ENCODE assay signal across 7 mouse cellular contexts in the genomic region with DNA sequence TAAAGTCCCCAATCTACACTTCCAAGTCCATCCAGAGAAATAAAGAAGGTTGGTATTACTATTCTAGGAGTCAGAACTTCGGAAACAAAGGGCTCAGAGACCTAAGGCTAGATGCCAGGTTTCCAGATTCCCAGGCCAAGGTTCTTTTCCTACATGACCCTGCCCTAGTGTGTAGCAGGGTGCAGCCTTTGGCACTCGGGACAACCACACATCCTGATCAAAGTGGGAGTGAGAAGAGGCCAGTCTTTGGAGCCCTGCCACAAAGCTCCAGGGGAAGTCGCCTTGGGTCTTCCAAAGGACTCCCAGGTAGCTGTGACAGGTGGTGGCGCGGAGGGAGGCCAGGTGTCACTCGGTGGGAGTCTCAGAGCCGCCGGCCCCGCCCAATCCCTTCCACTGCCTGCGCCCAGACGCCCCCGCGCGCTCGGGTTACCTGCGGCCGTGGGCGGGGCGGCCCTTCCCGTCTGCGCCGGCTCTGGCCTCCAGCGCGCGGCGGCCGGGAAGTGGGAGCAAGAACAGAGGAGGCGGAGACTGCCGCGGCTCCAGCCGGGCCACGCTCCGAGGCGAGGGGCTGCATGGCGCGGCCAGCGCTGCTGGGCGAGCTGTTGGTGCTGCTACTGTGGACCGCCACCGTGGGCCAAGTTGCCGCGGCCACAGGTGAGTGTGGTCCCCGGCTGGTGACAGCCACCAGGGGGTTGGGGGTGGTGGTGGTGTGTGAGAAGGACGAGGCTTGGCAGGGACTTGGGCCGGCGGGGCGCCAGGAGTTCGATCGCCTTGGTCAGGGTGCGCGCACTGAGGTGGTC. TPM values are rescaled to one million over a fixed set of nuclear protein-coding genes. Genes with fewer than 3 reads are reported as not detected.
A peak's percentile ranks its signal among the peaks of the same experiment; 100 is the strongest.
DNase-seq lines count a peak whose midpoint lies in the region; ATAC-seq and TF ChIP-seq lines count a peak whose summit lies in the region.

A gene (plus strand): TSS at position 489 of the 800 bp plus-strand sequence.

- no peaks in the 10 kb centered on the region for H3K9me3 ChIP-seq in hindbrain, embryonic 15.5 days
- H3K9me3 ChIP-seq in limb, embryonic 14.5 days (ENCODE audit: control insufficient read depth, low read length) = no peaks in the 10 kb centered on the region
- H3K9me3 ChIP-seq in midbrain, embryonic 13.5 days = no peaks in the 10 kb centered on the region
- H3K9me3 ChIP-seq in stomach, embryonic 15.5 days = no peaks in the 10 kb centered on the region

- H3K27me3 ChIP-seq in hindbrain, embryonic 15.5 days = no peaks in the 10 kb centered on the region
- H3K27me3 ChIP-seq in limb, embryonic 14.5 days (ENCODE audit: control insufficient read depth, insufficient read depth, low read length) = no peaks in the 10 kb centered on the region
- 0 out of 2 replicates have a peak, but pooled peaks cover 7% of the 10 kb centered on the region for H3K27me3 ChIP-seq in midbrain, embryonic 13.5 days
- no peaks in the 10 kb centered on the region for H3K27me3 ChIP-seq in stomach, embryonic 15.5 days (replicated peaks)

- no peaks in the 10 kb centered on the region for H3K4me1 ChIP-seq in hindbrain, embryonic 15.5 days (replicated peaks)
- H3K4me1 ChIP-seq in limb, embryonic 14.5 days (ENCODE audit: control insufficient read depth, insufficient read depth, low read length) = no peaks in the 10 kb centered on the region
- no peaks in the 10 kb centered on the region for H3K4me1 ChIP-seq in midbrain, embryonic 13.5 days (replicated peaks)
- H3K4me1 ChIP-seq in stomach, embryonic 15.5 days = no peaks in the 10 kb centered on the region

- ATAC-seq in hindbrain, embryonic 15.5 days (ENCODE audit: low FRiP score, low read depth) = peak; percentile 79; the same call in 1 of the 2 replicates
- peak; percentile 67; the same call in 1 of the 2 replicates for ATAC-seq in limb, embryonic 14.5 days (ENCODE audit: low FRiP score, low read depth)
- peak; percentile 88 for ATAC-seq in midbrain, embryonic 13.5 days
- ATAC-seq in stomach, embryonic 15.5 days (ENCODE audit: insufficient read depth, low FRiP score, low read depth) = peak; percentile 87

- 0 out of 2 replicates have a peak, but pooled peaks have one; percentile 12 for TF ChIP-seq POLR2A in limb, embryonic 14.5 days (IDR thresholded peaks at IDR 0.05; ENCODE audit: borderline replicate concordance, extremely low read depth, insufficient read depth, insufficient read length)

- 19% methylated on average over 50 of the region's 51 CpGs for WGBS in hindbrain, embryonic 15.5 days
- 18% methylated on average over 29 of the region's 51 CpGs for WGBS in limb, embryonic 14.5 days
- 32% methylated on average over 50 of the region's 51 CpGs for WGBS in midbrain, embryonic 13.5 days
- WGBS in stomach, embryonic 15.5 days = 12% methylated on average over 51 of the region's 51 CpGs

- H3K4me3 ChIP-seq in hindbrain, embryonic 15.5 days = peak within 1 kb of the TSS; percentile 53
- H3K4me3 ChIP-seq in limb, embryonic 14.5 days (replicated peaks; ENCODE audit: low read length) = peak within 1 kb of the TSS; percentile 49
- peak within 1 kb of the TSS; percentile 49 for H3K4me3 ChIP-seq in midbrain, embryonic 13.5 days (replicated peaks)
- peak within 1 kb of the TSS; percentile 55 for H3K4me3 ChIP-seq in stomach, embryonic 15.5 days (replicated peaks)

- H3K36me3 ChIP-seq in hindbrain, embryonic 15.5 days = no peaks in the 10 kb centered on the region
- no peaks in the 10 kb centered on the region for H3K36me3 ChIP-seq in limb, embryonic 14.5 days (ENCODE audit: control insufficient read depth, insufficient read depth, low read length)
- no peaks in the 10 kb centered on the region for H3K36me3 ChIP-seq in midbrain, embryonic 13.5 days
- no peaks in the 10 kb centered on the region for H3K36me3 ChIP-seq in stomach, embryonic 15.5 days

- no peak within 1 kb of the TSS for H3K27ac ChIP-seq in hindbrain, embryonic 15.5 days (replicated peaks)
- H3K27ac ChIP-seq in limb, embryonic 14.5 days (replicated peaks; ENCODE audit: low read depth, low read length) = no peak within 1 kb of the TSS
- no peak within 1 kb of the TSS for H3K27ac ChIP-seq in midbrain, embryonic 13.5 days
- no peak within 1 kb of the TSS for H3K27ac ChIP-seq in stomach, embryonic 15.5 days

- peak within 1 kb of the TSS; percentile 82 for H3K4me2 ChIP-seq in hindbrain, embryonic 15.5 days
- H3K4me2 ChIP-seq in limb, embryonic 14.5 days (replicated peaks; ENCODE audit: low read depth, low read length, severe bottlenecking) = peak within 1 kb of the TSS; percentile 60
- H3K4me2 ChIP-seq in midbrain, embryonic 13.5 days (replicated peaks) = peak within 1 kb of the TSS; percentile 80
- peak within 1 kb of the TSS; percentile 66 for H3K4me2 ChIP-seq in stomach, embryonic 15.5 days

- H3K9ac ChIP-seq in hindbrain, embryonic 15.5 days = peak within 1 kb of the TSS; percentile 40
- H3K9ac ChIP-seq in limb, embryonic 14.5 days (ENCODE audit: low read depth, low read length, severe bottlenecking) = peak within 1 kb of the TSS; percentile 53
- H3K9ac ChIP-seq in midbrain, embryonic 13.5 days (replicated peaks) = peak within 1 kb of the TSS; percentile 59
- H3K9ac ChIP-seq in stomach, embryonic 15.5 days = peak within 1 kb of the TSS; percentile 37; the same call in 1 of the 2 replicates

- peak; percentile 16 to 66 for DNase-seq in adrenal gland, adult (ENCODE audit: inconsistent age in 2 of 2, low spot score in 1 of 2)
- peak; percentile 38 to 53 for DNase-seq in cerebellum, postnatal 10 days
- DNase-seq in gastrocnemius, postnatal 10 days = peak; percentile 27
- no peak for DNase-seq in limb, embryonic 14.5 days (ENCODE audit: low spot score)

RNA-seq across cellular contexts. Expression of the gene that starts here (rescaled TPM):
- total RNA-seq in gastrocnemius, postnatal 10 days (2021) = 1 to 10 TPM; 7.3 to 8.0 TPM
- 6.1 and 7.8 TPM in 2 replicates for polyA plus RNA-seq in hindbrain, embryonic 15.5 days (2015; fragmentation: Nextera tagmentation; extraction: Ambion mirVana)
- 6.0 and 6.1 TPM in 2 replicates for polyA plus RNA-seq in limb, embryonic 14.5 days (2012; rRNA removed)
- 15.5 and 16.5 TPM in 2 replicates for polyA plus RNA-seq in limb, embryonic 14.5 days (2014; fragmentation: Nextera tagmentation; extraction: Ambion mirVana)
- 3.9 and 4.7 TPM in 2 replicates for polyA plus RNA-seq in midbrain, embryonic 13.5 days (2015; fragmentation: Nextera tagmentation; extraction: Ambion mirVana)
- polyA plus RNA-seq in stomach, embryonic 15.5 days (2015; fragmentation: Nextera tagmentation; extraction: Ambion mirVana) = 25.4 and 26.8 TPM in 2 replicates
